Mouse (Mus musculus): Measurements from ENCODE around the gene Slc39a12.

GRCm38 (mm10) chr2:14518237-14518636 lies 130.1 kb downstream of the Slc39a12 start:
- TF ChIP-seq CTCF (IDR thresholded peaks at IDR 0.05), result no peak
- TF ChIP-seq POLR2A (IDR thresholded peaks at IDR 0.05; ENCODE audit: insufficient read depth, low read depth, low read length), result no peak
- TF ChIP-seq EP300 (IDR thresholded peaks at IDR 0.05; ENCODE audit: insufficient read depth, low read depth, low read length), result no peak
